Mouse (Mus musculus): ENCODE measurements around the gene Bex2. TPM values are rescaled to one million over a fixed set of nuclear protein-coding genes. Genes with fewer than 3 reads are reported as not detected.

The Bex2 gene
- polyA plus RNA-seq (2012; rRNA removed), result 186 and 331 TPM in 2 replicates

GRCm38 (mm10) chrX:136068020-136068419 lies at the start of gene Bex2:
TSS of gene Bex2 (minus strand) at chrX:136068236.

GRCm38 (mm10) chrX:136085155-136085554 lies 17.1 kb upstream of the Bex2 start, which contains the start of gene Nxf3:
TSS of gene Nxf3 (minus strand) at chrX:136085255.

DNA sequence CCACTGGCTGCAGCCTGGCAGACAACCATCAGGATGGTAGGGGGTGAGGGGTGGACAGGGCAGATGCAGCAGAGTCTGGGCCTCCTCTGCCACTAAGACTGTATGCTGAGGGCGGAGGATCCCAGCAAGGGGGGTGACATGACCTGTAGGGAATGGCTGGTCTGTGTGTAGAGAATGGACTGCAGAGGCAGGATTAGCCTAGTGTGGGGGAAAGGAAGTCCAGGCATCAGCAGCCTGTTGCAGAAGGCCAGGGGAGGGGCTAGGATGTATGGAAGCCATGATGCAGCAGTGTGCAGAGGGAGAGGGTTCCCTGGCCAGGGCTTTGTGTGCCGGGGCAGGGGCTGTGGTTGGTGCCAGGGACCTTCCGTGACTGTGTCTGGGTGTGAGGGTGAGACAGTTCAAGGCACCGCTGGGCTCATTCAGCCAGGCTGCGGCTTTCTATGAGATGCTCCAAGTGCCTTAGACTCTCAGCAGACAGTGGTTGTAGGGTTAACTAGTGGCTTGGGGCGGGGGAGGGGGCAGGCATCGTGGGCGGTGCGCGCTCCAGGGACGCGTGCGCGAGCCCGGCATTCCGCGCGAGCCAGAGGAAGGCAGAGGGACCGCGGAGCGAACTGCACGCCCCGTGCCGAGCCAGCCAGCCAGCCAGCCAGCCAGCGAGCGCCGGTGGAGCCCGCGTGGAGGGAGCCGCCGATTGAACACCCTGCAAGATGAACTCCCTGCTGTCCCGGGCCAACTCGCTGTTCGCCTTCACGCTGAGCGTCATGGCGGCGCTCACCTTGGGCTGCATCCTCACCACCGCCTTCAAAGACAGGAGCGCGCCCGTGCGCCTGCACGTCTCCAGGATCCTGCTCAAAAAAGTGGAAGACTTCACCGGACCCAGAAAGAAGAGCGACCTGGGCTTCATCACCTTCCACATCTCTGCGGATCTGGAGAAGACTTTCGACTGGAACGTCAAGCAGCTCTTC lies 35.0 kb downstream of the Bex2 start, which contains the start of gene Arxes1:
Arxes1 (plus strand) TSS at position 569 of the 965 bp plus-strand sequence.

Other genes starting within 250 kb of the Bex2 start
- 44.1 and 44.4 TPM in 2 replicates for gene Gprasp2, start 229.2 kb downstream of the Bex2 start, polyA plus RNA-seq (2012; rRNA removed)
- 57.2 and 65.6 TPM in 2 replicates for gene Arxes2, start 74.4 kb downstream of the Bex2 start, polyA plus RNA-seq (2012; rRNA removed)
- gene Arxes1, start 34.9 kb downstream of the Bex2 start, polyA plus RNA-seq (2012; rRNA removed), result 13.1 and 15.1 TPM in 2 replicates
- 0.06 and 0.14 TPM in 2 replicates for gene Nxf3, start 17.0 kb upstream of the Bex2 start, polyA plus RNA-seq (2012; rRNA removed)
- gene Bex4, start 70.8 kb upstream of the Bex2 start, polyA plus RNA-seq (2012; rRNA removed), result 71.3 and 141 TPM in 2 replicates
- 150 and 169 TPM in 2 replicates for gene Tceal8, start 104.1 kb upstream of the Bex2 start, polyA plus RNA-seq (2012; rRNA removed)
- 15.9 and 17.3 TPM in 2 replicates for gene Tceal5, start 135.6 kb upstream of the Bex2 start, polyA plus RNA-seq (2012; rRNA removed)
- gene Tceal7, start 146.5 kb upstream of the Bex2 start, polyA plus RNA-seq (2012; rRNA removed), result 0.79 and 2.9 TPM in 2 replicates
- gene Bex1, start 147.3 kb upstream of the Bex2 start, polyA plus RNA-seq (2012; rRNA removed), result 124 and 232 TPM in 2 replicates
- gene Tceal9, start 176.8 kb upstream of the Bex2 start, polyA plus RNA-seq (2012; rRNA removed), result 395 and 431 TPM in 2 replicates
- 639 and 646 TPM in 2 replicates for gene Bex3, start 202.0 kb upstream of the Bex2 start, polyA plus RNA-seq (2012; rRNA removed)